Mouse (Mus musculus): Measurements from ENCODE around the gene Sf3b2. TPM values are rescaled to one million over a fixed set of nuclear protein-coding genes. Genes with fewer than 3 reads are reported as not detected.

Gene Sf3b2
- polyA plus RNA-seq, 1 experiment from 2014 or later = 322 TPM

GRCm38 (mm10) chr19:5276531-5276930 is 18.7 kb downstream of the Sf3b2 start:
- Histone ChIP-seq H3K9me3 (ENCODE audit: control insufficient read depth, low read length) (no peaks in the 10 kb centered on the region), H3K36me3 (ENCODE audit: control insufficient read depth, insufficient read depth, low read length) (peaks cover 49% of the 10 kb centered on the region)
- ATAC-seq (ENCODE audit: low read depth) = no peak

GRCm38 (mm10) chr19:5275736-5276135 is 19.5 kb downstream of the Sf3b2 start:
- ATAC-seq (ENCODE audit: low read depth) = no peak
- H3K4me2 ChIP-seq (ENCODE audit: low read depth, low read length) = no peak overlapping the region
- WGBS = 85% methylated on average over 5 of the region's 5 CpGs
- H3K9ac ChIP-seq (ENCODE audit: low read length) = no peak overlapping the region
- no peak overlapping the region for H3K4me3 ChIP-seq (ENCODE audit: low read length)
- peaks cover 18% of the 10 kb centered on the region for H3K4me1 ChIP-seq (replicated peaks; ENCODE audit: control insufficient read depth, insufficient read depth, low read length)
- no peaks in the 10 kb centered on the region for H3K27me3 ChIP-seq (ENCODE audit: control insufficient read depth, insufficient read depth, low read depth, low read length)
- H3K27ac ChIP-seq (ENCODE audit: low read length) = no peak overlapping the region
- H3K9me3 ChIP-seq (ENCODE audit: control insufficient read depth, low read length) = no peaks in the 10 kb centered on the region
- H3K36me3 ChIP-seq (ENCODE audit: control insufficient read depth, insufficient read depth, low read length) = peaks cover 45% of the 10 kb centered on the region

More at GRCm38 (mm10) chr19:5276531-5276930, 18.7 kb downstream of the Sf3b2 start:
- Histone ChIP-seq H3K4me3 (ENCODE audit: low read length) (no peak overlapping the region), H3K27ac (ENCODE audit: low read length) (no peak overlapping the region), H3K4me2 (ENCODE audit: low read depth, low read length) (no peak overlapping the region), H3K27me3 (ENCODE audit: control insufficient read depth, insufficient read depth, low read depth, low read length) (no peaks in the 10 kb centered on the region), H3K9ac (ENCODE audit: low read length) (no peak overlapping the region), H3K4me1 (replicated peaks; ENCODE audit: control insufficient read depth, insufficient read depth, low read length) (peaks cover 18% of the 10 kb centered on the region)
- WGBS = 83% methylated on average over 2 of the region's 2 CpGs

- peaks cover 42% of the 10 kb centered on the region for H3K36me3 ChIP-seq (ENCODE audit: control insufficient read depth, insufficient read depth, low read length)
- 89% methylated on average over 12 of the region's 13 CpGs for WGBS
- H3K9me3 ChIP-seq (ENCODE audit: control insufficient read depth, low read length) = no peaks in the 10 kb centered on the region
- no peak overlapping the region for H3K4me3 ChIP-seq (ENCODE audit: low read length)
- ATAC-seq (ENCODE audit: low read depth) = no peak
- H3K27ac ChIP-seq (ENCODE audit: low read length) = peak overlapping the region; percentile 95
- no peak overlapping the region for H3K4me2 ChIP-seq (ENCODE audit: low read depth, low read length)
- no peaks in the 10 kb centered on the region for H3K27me3 ChIP-seq (ENCODE audit: control insufficient read depth, insufficient read depth, low read depth, low read length)
- peaks cover 18% of the 10 kb centered on the region for H3K4me1 ChIP-seq (replicated peaks; ENCODE audit: control insufficient read depth, insufficient read depth, low read length)
- H3K9ac ChIP-seq (ENCODE audit: low read length) = peak overlapping the region; percentile 12; the same call in 1 of the 2 replicates
These were observed 20.6 kb downstream of the Sf3b2 start for GRCm38 (mm10) chr19:5274641-5275040.

- peak overlapping the region; percentile 95 for H3K27ac ChIP-seq (ENCODE audit: low read length)
- peaks cover 35% of the 10 kb centered on the region for H3K36me3 ChIP-seq (ENCODE audit: control insufficient read depth, insufficient read depth, low read length)
- peak overlapping the region; percentile 91 for H3K9ac ChIP-seq (ENCODE audit: low read length)
- no peaks in the 10 kb centered on the region for H3K27me3 ChIP-seq (ENCODE audit: control insufficient read depth, insufficient read depth, low read depth, low read length)
- ATAC-seq (ENCODE audit: low read depth) = no peak
- H3K4me1 ChIP-seq (replicated peaks; ENCODE audit: control insufficient read depth, insufficient read depth, low read length) = peaks cover 18% of the 10 kb centered on the region
- H3K9me3 ChIP-seq (ENCODE audit: control insufficient read depth, low read length) = no peaks in the 10 kb centered on the region
- 53% methylated on average over 4 of the region's 4 CpGs for WGBS
- H3K4me2 ChIP-seq (ENCODE audit: low read depth, low read length) = no peak overlapping the region; the same call in 1 of the 2 replicates
- H3K4me3 ChIP-seq (ENCODE audit: low read length) = no peak overlapping the region
These were observed 21.3 kb downstream of the Sf3b2 start for GRCm38 (mm10) chr19:5273916-5274315.

GRCm38 (mm10) chr19:5272801-5273733 is 22.2 kb downstream of the Sf3b2 start, which contains the start of gene Pacs1:
Gene Pacs1, minus strand, starts transcription at chr19:5273119.
- 1% methylated on average over 51 of the region's 97 CpGs for WGBS
- ATAC-seq (ENCODE audit: low read depth) = peak; percentile 95
- H3K4me1 ChIP-seq (replicated peaks; ENCODE audit: control insufficient read depth, insufficient read depth, low read length) = peaks cover 18% of the 10 kb centered on the region

GRCm38 (mm10) chr19:5272326-5272795 is 22.9 kb downstream of the Sf3b2 start:
- Histone ChIP-seq H3K9me3 (ENCODE audit: control insufficient read depth, low read length) (no peaks in the 10 kb centered on the region), H3K9ac (ENCODE audit: low read length) (peak overlapping the region; percentile 91), H3K27me3 (ENCODE audit: control insufficient read depth, insufficient read depth, low read depth, low read length) (no peaks in the 10 kb centered on the region), H3K4me1 (replicated peaks; ENCODE audit: control insufficient read depth, insufficient read depth, low read length) (peaks cover 18% of the 10 kb centered on the region), H3K4me3 (ENCODE audit: low read length) (peak overlapping the region; percentile 95), H3K36me3 (ENCODE audit: control insufficient read depth, insufficient read depth, low read length) (peaks cover 21% of the 10 kb centered on the region), H3K27ac (ENCODE audit: low read length) (peak overlapping the region; percentile 95), H3K4me2 (ENCODE audit: low read depth, low read length) (peak overlapping the region; percentile 92)
- ATAC-seq (ENCODE audit: low read depth) = peak; percentile 56
- whole genome bisulfite sequencing = under 1% methylated on average over 26 of the region's 30 CpGs

More at GRCm38 (mm10) chr19:5272801-5273733, 22.2 kb downstream of the Sf3b2 start, which contains the start of gene Pacs1:
- Histone ChIP-seq H3K9ac (ENCODE audit: low read length) (peak within 1 kb of the TSS; percentile 91), H3K27me3 (ENCODE audit: control insufficient read depth, insufficient read depth, low read depth, low read length) (no peaks in the 10 kb centered on the region), H3K9me3 (ENCODE audit: control insufficient read depth, low read length) (no peaks in the 10 kb centered on the region), H3K36me3 (ENCODE audit: control insufficient read depth, insufficient read depth, low read length) (peaks cover 27% of the 10 kb centered on the region), H3K4me3 (ENCODE audit: low read length) (peak within 1 kb of the TSS; percentile 95), H3K27ac (ENCODE audit: low read length) (peak within 1 kb of the TSS; percentile 95), H3K4me2 (ENCODE audit: low read depth, low read length) (peak within 1 kb of the TSS; percentile 92)

- ATAC-seq (ENCODE audit: low read depth) = no peak
- Histone ChIP-seq H3K36me3 (ENCODE audit: control insufficient read depth, insufficient read depth, low read length) (peaks cover 18% of the 10 kb centered on the region), H3K4me1 (replicated peaks; ENCODE audit: control insufficient read depth, insufficient read depth, low read length) (peaks cover 18% of the 10 kb centered on the region), H3K4me2 (ENCODE audit: low read depth, low read length) (peak overlapping the region; percentile 92), H3K4me3 (ENCODE audit: low read length) (no peak overlapping the region; the same call in 1 of the 2 replicates), H3K9ac (ENCODE audit: low read length) (no peak overlapping the region), H3K27me3 (ENCODE audit: control insufficient read depth, insufficient read depth, low read depth, low read length) (no peaks in the 10 kb centered on the region), H3K9me3 (ENCODE audit: control insufficient read depth, low read length) (no peaks in the 10 kb centered on the region), H3K27ac (ENCODE audit: low read length) (no peak overlapping the region)
- WGBS = 42% methylated on average over 1 of the region's 1 CpGs
These were observed 23.8 kb downstream of the Sf3b2 start for GRCm38 (mm10) chr19:5271430-5271829.

GRCm38 (mm10) chr19:5269392-5269791 is 25.9 kb downstream of the Sf3b2 start:
- Histone ChIP-seq H3K9ac (ENCODE audit: low read length) (no peak overlapping the region), H3K4me2 (ENCODE audit: low read depth, low read length) (no peak overlapping the region), H3K27ac (ENCODE audit: low read length) (no peak overlapping the region), H3K27me3 (ENCODE audit: control insufficient read depth, insufficient read depth, low read depth, low read length) (no peaks in the 10 kb centered on the region), H3K4me1 (replicated peaks; ENCODE audit: control insufficient read depth, insufficient read depth, low read length) (peaks cover 16% of the 10 kb centered on the region), H3K9me3 (ENCODE audit: control insufficient read depth, low read length) (no peaks in the 10 kb centered on the region), H3K36me3 (ENCODE audit: control insufficient read depth, insufficient read depth, low read length) (peaks cover 6% of the 10 kb centered on the region; the same call in 1 of the 2 replicates), H3K4me3 (ENCODE audit: low read length) (no peak overlapping the region)
- 79% methylated on average over 5 of the region's 5 CpGs for WGBS
- no peak for ATAC-seq (ENCODE audit: low read depth)

GRCm38 (mm10) chr19:5268875-5269274 is 26.4 kb downstream of the Sf3b2 start:
- no peak for ATAC-seq (ENCODE audit: low read depth)
- Histone ChIP-seq H3K4me3 (ENCODE audit: low read length) (no peak overlapping the region), H3K4me1 (replicated peaks; ENCODE audit: control insufficient read depth, insufficient read depth, low read length) (peaks cover 11% of the 10 kb centered on the region), H3K9me3 (ENCODE audit: control insufficient read depth, low read length) (no peaks in the 10 kb centered on the region), H3K27ac (ENCODE audit: low read length) (no peak overlapping the region), H3K9ac (ENCODE audit: low read length) (no peak overlapping the region), H3K27me3 (ENCODE audit: control insufficient read depth, insufficient read depth, low read depth, low read length) (no peaks in the 10 kb centered on the region), H3K4me2 (ENCODE audit: low read depth, low read length) (no peak overlapping the region), H3K36me3 (ENCODE audit: control insufficient read depth, insufficient read depth, low read length) (peaks cover 1% of the 10 kb centered on the region; the same call in 1 of the 2 replicates)
- 78% methylated on average over 3 of the region's 3 CpGs for WGBS

Measured in lung, embryonic 16.5 days (tissue).